Mouse (Mus musculus) heart, adult 2 months (tissue): ENCODE measurements around the gene Gm20388.

ENCODE experiments used
- CTCF ChIP-seq: fragments of 200-600 bp; IDR thresholded peaks from 2 replicates; pipeline ENCODE4 v1.8.1; 2022; ENCODE audit warnings: antibody characterized with exemption, mild to moderate bottlenecking, moderate library complexity
- EP300 ChIP-seq: fragments of 200-500 bp; IDR thresholded peaks from 2 replicates; pipeline ENCODE4 v1.6.1; 2011; ENCODE audit warnings: low read depth, low read length, control low read depth; ENCODE audit not compliant: insufficient read depth

DNA sequence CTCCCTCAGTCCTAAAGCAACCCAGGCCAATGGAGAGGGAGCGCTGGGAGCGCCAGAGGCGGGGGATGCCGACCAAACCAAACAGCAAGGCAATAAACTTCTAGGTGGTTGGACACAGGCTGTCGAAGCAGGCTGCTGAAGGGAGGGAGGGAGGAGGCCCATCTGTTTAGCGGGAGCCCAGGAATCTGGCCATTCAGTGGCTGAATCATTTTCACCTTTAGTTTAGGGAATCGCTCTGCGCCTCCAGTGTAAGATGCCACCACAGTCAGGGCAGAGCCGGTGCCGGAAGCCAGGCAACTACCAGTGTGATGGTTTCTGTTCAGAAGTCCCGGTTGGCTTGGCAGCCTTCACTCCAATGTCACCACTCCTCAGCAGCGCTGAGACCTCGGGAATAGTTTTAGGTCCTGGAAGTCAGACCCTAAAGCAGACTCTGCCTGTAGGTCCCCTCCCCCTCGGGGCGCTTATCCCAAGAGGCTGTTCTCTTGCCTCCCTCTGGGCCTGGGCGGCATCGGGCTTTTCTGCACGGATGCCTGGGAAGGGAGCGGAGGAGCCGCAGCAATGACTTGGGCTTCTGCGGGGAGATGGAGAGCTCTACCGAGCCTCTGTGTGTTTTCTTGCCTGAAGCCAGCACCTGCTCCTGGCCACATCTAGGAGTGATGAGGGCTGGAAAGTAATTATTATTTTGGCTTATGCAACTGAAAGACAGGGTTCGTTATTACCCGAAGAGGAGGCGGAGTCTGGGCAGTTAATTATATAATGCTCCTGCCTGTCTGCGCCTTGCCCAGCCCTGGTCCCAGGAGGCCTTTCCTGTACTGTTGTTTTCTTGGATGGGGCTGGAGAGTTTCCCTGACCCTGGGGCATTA lies 1821.1 kb downstream of the Gm20388 start:
- no peak for TF ChIP-seq CTCF
- no peak for TF ChIP-seq EP300
